Mouse (Mus musculus): ENCODE results near the gene Ncstn. TPM values are rescaled to one million over a fixed set of nuclear protein-coding genes. Genes with fewer than 3 reads are reported as not detected.

Ncstn gene
- 29.8 and 34.6 TPM in 2 replicates for polyA plus RNA-seq (2012; rRNA removed)

DNA sequence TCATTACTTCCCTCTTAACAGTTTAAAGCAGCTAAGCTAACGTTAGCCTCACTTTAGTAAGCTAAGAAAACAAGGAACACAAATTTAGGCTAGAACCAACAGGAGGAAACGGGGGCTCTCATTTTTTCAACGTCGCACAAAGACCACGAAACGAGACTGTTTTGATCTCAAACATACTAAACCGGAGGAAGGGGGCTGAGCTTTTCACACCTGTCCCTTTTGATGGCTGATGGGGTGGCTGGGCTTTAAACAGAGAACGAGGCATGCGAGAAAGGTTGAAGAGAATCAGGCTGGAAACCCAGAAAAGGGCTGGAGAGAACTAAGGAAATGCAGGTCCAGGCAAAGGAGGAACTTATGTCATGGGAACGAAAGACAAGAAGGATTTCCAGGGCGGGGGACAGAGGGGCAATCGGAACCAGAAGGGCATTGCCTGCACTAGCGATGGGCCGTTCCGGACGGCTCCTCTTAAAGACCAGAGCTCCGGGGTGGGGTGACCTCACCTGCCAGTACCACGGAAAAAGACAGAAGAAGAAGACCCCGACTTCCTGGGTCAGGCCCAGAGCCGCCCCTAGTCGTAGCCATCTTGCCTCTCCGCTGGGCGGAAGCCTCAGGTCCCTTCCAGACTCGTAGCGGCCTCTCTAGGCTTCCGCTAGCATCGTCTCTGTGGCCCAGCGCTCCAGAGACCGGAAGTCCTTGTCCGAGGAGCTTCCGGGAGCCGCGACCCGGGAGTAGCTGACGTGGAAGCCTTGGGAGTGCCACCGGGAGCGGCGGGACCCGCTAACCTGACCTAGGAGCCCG lies at the start of gene Ncstn, which contains the start of gene Copa:
TSS of gene Ncstn (minus strand) at position 695 of the 798 bp plus-strand sequence.
TSS of gene Copa (plus strand) at position 429 of the 798 bp plus-strand sequence.

DNA sequence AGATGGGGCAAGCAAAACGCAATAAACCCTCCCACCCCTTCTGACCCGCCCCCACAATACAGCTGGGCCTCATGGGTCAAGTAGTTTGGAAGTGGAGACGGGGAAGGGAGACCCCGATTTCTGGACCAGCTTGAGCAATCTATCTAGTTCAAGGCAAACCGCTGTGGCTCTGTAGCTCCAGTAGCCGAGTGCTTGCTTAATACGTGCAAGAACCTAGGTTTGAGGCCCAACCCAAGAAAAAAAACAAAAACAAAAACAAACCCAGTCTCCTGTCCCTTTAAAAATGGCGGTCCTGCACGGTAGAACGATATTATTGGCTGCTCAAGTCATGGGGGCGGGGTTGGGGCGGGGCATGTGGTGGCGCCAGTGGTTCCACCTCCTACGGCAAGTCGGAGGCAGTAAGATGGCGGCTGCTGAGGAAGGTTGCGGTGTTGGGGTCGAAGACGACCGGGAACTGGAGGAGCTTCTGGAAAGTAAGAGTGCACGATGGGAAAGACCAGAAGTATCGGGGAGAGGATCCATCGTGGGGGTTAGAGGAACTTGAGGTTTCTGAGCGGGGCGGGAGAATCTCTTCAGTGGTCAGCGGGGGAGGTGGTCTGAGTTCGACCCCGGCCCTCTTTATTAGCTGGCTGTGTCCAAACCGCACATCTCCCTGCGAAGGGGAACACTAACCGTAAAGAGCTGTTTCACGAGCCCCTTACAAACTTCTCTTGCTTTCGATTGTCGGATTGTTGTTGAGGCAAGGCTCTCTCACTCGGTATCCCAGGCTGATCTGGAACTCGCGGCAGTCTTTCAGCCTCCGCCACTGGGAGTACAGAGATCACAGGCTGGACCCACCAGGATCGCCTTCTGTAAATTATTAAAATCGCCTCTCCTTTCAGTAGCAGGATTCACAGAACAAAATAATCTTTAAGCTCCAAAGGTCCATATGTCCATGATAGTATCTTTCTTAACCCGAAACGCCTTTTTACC lies 44.1 kb upstream of the Ncstn start, which contains the start of gene Pex19:
TSS of gene Pex19 (plus strand) at position 380 of the 972 bp plus-strand sequence.

DNA sequence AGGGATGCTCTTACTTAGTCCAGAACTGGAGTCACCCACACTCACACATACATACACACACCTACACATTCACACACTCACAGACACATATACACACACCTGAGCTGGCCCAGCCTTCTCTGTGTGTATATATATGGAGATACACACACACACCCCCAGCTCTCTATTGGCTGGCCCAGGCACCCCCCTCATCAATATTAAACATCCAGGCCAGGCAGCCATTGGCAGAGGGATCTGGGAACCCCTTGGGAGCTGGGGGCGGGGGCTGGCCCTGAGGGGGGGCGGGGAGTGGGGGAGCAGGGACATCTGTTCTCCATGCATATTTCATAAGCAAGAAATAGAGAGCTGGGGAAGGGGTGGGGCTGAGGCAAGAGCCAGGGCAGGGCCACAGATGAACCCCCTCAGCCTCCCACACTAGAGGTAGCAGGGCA lies 25.1 kb downstream of the Ncstn start, which contains the start of gene Nhlh1:
TSS of gene Nhlh1 (minus strand) at position 83 of the 431 bp plus-strand sequence.

DNA sequence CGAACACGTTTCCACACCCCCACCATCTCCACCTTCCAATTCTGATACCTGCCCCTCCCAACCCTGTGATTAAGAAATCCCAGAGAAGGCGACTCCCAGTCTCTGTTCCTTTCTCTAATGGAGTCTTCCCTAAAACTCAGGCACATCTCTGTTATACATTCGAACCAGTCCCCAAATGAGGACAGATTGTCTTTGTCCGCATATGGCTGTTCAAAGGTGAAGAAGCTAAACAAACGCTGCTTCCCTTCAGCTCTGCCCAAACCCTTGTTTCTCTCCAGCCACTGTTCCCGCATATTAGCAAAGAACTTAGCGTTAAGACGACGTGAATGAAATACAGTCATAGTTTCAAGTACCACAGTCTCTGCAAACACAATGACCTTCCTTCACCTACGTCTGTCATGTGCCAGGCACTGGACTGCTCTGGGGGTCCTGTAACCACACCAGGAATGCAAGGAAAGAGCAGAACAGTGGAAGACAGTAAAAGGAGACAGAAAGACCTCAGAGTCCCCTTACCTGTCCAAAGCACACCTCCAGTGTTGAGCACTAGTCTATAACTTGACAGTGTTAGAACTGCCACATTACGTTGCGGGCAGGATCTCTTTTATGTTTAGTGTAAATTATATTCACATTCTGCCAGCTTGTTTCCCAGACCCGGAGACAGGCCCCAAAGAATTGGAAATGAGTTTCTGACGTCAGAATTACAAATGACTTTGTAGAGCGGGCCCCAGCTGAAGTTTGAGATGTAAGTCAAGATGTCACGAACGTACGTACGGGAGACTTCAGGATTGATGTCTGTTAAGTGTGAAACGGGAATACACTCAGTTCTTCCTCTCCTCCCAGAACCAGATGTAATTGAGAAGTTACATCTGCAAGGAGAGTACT lies 54.0 kb downstream of the Ncstn start, which contains the start of gene Vangl2:
TSS of gene Vangl2 (minus strand) at position 51 of the 882 bp plus-strand sequence.

Other genes with a start within 250 kb of the Ncstn start
- 6.6 and 6.7 TPM in 2 replicates for gene Cd84, start 243.1 kb downstream of the Ncstn start, polyA plus RNA-seq (2012; rRNA removed)
- 0.35 and 0.44 TPM in 2 replicates for gene Gm10521, start 187.1 kb downstream of the Ncstn start, polyA plus RNA-seq (2012; rRNA removed)
- 2.2 and 3.1 TPM in 2 replicates for gene Slamf6, start 165.3 kb downstream of the Ncstn start, polyA plus RNA-seq (2012; rRNA removed)
- gene Vangl2, start 54.4 kb downstream of the Ncstn start, polyA plus RNA-seq (2012; rRNA removed): 0.65 and 0.95 TPM in 2 replicates
- not detected in 2 replicates for gene Nhlh1, start 25.2 kb downstream of the Ncstn start, polyA plus RNA-seq (2012; rRNA removed)
- 47.8 and 52.1 TPM in 2 replicates for gene Copa, start 266 bp downstream of the Ncstn start, polyA plus RNA-seq (2012; rRNA removed)
- gene Pex19, start 44.0 kb upstream of the Ncstn start, polyA plus RNA-seq (2012; rRNA removed): 40.4 and 44.5 TPM in 2 replicates
- 37.2 and 40.3 TPM in 2 replicates for gene Dcaf8, start 65.3 kb upstream of the Ncstn start, polyA plus RNA-seq (2012; rRNA removed)
- gene Pea15a, start 124.0 kb upstream of the Ncstn start, polyA plus RNA-seq (2012; rRNA removed): 15.3 and 17.4 TPM in 2 replicates
- 0.41 and 0.47 TPM in 2 replicates for gene Casq1, start 137.1 kb upstream of the Ncstn start, polyA plus RNA-seq (2012; rRNA removed)
- gene Atp1a4, start 175.6 kb upstream of the Ncstn start, polyA plus RNA-seq (2012; rRNA removed): 0.03 and 0.05 TPM in 2 replicates
- 20.2 and 23.9 TPM in 2 replicates for gene Igsf8, start 178.8 kb upstream of the Ncstn start, polyA plus RNA-seq (2012; rRNA removed)
- 0.09 and 0.12 TPM in 2 replicates for gene Atp1a2, start 215.3 kb upstream of the Ncstn start, polyA plus RNA-seq (2012; rRNA removed)
- gene Kcnj9, start 246.5 kb upstream of the Ncstn start, polyA plus RNA-seq (2012; rRNA removed): 0.04 and 0.05 TPM in 2 replicates